Mouse (Mus musculus) cerebellum, adult 2 months (tissue): ENCODE measurements at regions not wholly inside any gene's neighbourhood (a gene's known extent, or its start where the extent isn't known, plus 50 kb on each side); places are given as distances from the start of the nearest gene placed in this dataset.

Source experiments
- CTCF ChIP-seq: fragments of 200-500 bp; IDR thresholded peaks from 2 replicates; pipeline ENCODE4 v1.5.1; 2011; ENCODE audit warnings: low read depth, mild to moderate bottlenecking, control low read depth, low read length, moderate library complexity, borderline replicate concordance; ENCODE audit not compliant: insufficient read depth
- POLR2A ChIP-seq: fragments of 200-500 bp; IDR thresholded peaks from 2 replicates; pipeline ENCODE4 v1.6.1; 2011; ENCODE audit warnings: low read length, control low read depth, borderline replicate concordance; ENCODE audit not compliant: insufficient read depth

- TF ChIP-seq POLR2A (no peak), CTCF (no peak)
These were observed 83.2 kb downstream of the Cxcr4 start for GRCm38 (mm10) chr1:128508816-128509461.
